Mouse (Mus musculus) kidney, adult 18-20 months (tissue): ENCODE data around the gene Rbpjl.

Experiments used
- DNase-seq: peaks from one replicate; pipeline ENCODE4 v3.0.0; 2021

The Rbpjl gene

GRCm38 (mm10) chr2:164448921-164449320, 46.0 kb downstream of the Rbpjl start:
- no peak for DNase-seq

GRCm38 (mm10) chr2:164449341-164450042, 46.6 kb downstream of the Rbpjl start:
- no peak for DNase-seq

- no peak for DNase-seq
These were observed 49.2 kb downstream of the Rbpjl start for GRCm38 (mm10) chr2:164452000-164452676.

- peak; percentile 49 for DNase-seq
These were observed 50.3 kb downstream of the Rbpjl start for GRCm38 (mm10) chr2:164453047-164453757.

GRCm38 (mm10) chr2:164453887-164454500, 51.1 kb downstream of the Rbpjl start:
- peak; percentile 56 for DNase-seq

GRCm38 (mm10) chr2:164454846-164455245, 51.9 kb downstream of the Rbpjl start:
- peak; percentile 92 for DNase-seq

- peak; percentile 45 for DNase-seq
These were observed 52.7 kb downstream of the Rbpjl start for GRCm38 (mm10) chr2:164455421-164456190.

- DNase-seq = no peak
These were observed 53.5 kb downstream of the Rbpjl start for GRCm38 (mm10) chr2:164456413-164456812.

- peak; percentile 61 for DNase-seq
These were observed 53.9 kb downstream of the Rbpjl start, which contains the start of gene Sys1 for GRCm38 (mm10) chr2:164456864-164457300. Gene Sys1 (plus strand): TSS chr2:164456964.

GRCm38 (mm10) chr2:164457942-164458341, 55.0 kb downstream of the Rbpjl start:
- DNase-seq = peak; percentile 74

GRCm38 (mm10) chr2:164458535-164458934, 55.6 kb downstream of the Rbpjl start:
- DNase-seq = peak; percentile 39

GRCm38 (mm10) chr2:164460745-164461551, 58.0 kb downstream of the Rbpjl start, which contains the start of gene Gm20458:
Gene Gm20458 (plus strand): TSS chr2:164460967.
- DNase-seq = peak; percentile 95
